Mouse (Mus musculus) neural tube, embryonic 13.5 days (tissue): ENCODE results near the gene Snx8. TPM values are rescaled to one million over a fixed set of nuclear protein-coding genes. Genes with fewer than 3 reads are reported as not detected.

Source experiments
- microRNA-seq: library from miRNA; unstranded; fragments of <30 nt; microRNA quantifications from one replicate; pipeline ENCODE4, GENCODE M21; 2016
- polyA plus RNA-seq: library from polyadenylated mRNA; unstranded; fragments of >200 nt; fragmentation: Nextera tagmentation; extraction: Ambion mirVana; gene quantifications from 2 replicates; pipeline ENCODE4 v1.2.1, GENCODE M21; 2015

The Snx8 gene
- polyA plus RNA-seq, 1 experiment from 2014 or later, result 21.2 TPM

Small RNA genes within 50 kb of the gene (microRNA-seq; reads per million reads assigned to microRNA genes)
- not detected for gene Mir7038

Other genes starting within 250 kb of the Snx8 start
- gene Mad1l1, start 67.7 kb downstream of the Snx8 start, polyA plus RNA-seq, result 31.8 and 35.4 TPM in 2 replicates
- gene Nudt1, start 67.6 kb downstream of the Snx8 start, polyA plus RNA-seq, result 33.5 and 34.3 TPM in 2 replicates
- 16.7 and 18.8 TPM in 2 replicates for gene Mrm2, start 57.4 kb downstream of the Snx8 start, polyA plus RNA-seq
- gene Eif3b, start 30.1 kb upstream of the Snx8 start, polyA plus RNA-seq, result 88.3 and 111 TPM in 2 replicates
- not detected in 2 replicates for gene Gm4869, start 56.4 kb upstream of the Snx8 start, polyA plus RNA-seq
- gene Chst12, start 116.3 kb upstream of the Snx8 start, polyA plus RNA-seq, result 21.6 and 24.9 TPM in 2 replicates
- not detected in 2 replicates for gene Grifin, start 175.8 kb upstream of the Snx8 start, polyA plus RNA-seq
- 17.6 and 20.6 TPM in 2 replicates for gene Lfng, start 218.1 kb upstream of the Snx8 start, polyA plus RNA-seq